Mouse (Mus musculus) small intestine, adult 2 months (tissue): ENCODE results near the gene Dlgap1.

Experiments
- CTCF ChIP-seq: fragments of 200-500 bp; IDR thresholded peaks from 2 replicates; pipeline ENCODE4 v1.5.1; 2012; ENCODE audit warnings: low read depth, mild to moderate bottlenecking, control low read depth, inconsistent platforms, low read length, moderate library complexity, mixed read lengths; ENCODE audit not compliant: insufficient replicate concordance, insufficient read length; ENCODE audit errors: extremely low read depth
- POLR2A ChIP-seq: fragments of 200-500 bp; IDR thresholded peaks from 2 replicates; pipeline ENCODE4 v1.6.1; 2012; ENCODE audit warnings: low read depth, mild to moderate bottlenecking, control low read depth, inconsistent platforms, low read length, moderate library complexity

DNA sequence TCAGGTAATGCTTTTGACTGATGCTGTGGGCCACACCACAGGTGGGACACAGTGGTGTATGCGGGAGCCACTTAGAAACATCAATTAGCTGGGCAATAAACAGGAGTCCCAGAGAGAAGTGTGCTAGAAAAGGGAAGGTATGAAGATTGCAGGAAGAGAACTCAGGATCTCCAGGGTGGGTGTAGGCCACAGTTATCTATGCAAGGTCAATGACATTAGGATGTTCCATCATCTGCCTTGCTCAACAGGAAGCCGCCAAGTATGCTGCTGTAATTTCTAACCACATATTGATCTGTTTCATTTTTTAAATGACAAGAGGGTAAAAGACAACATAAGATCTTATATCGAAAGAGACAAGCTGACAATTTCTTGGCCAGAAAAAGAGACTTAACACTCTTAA lies 542.5 kb downstream of the Dlgap1 start:
- no peak for TF ChIP-seq CTCF
- TF ChIP-seq POLR2A = no peak
